Mouse (Mus musculus) limb, embryonic 14.5 days (tissue): ENCODE results near the gene Crk. TPM values are rescaled to one million over a fixed set of nuclear protein-coding genes. Genes with fewer than 3 reads are reported as not detected.
"Not testable (repeated sequence)": the region's sequence is repeated elsewhere in the genome, so short reads cannot be mapped to it uniquely, and the experiment has no call there.

Source experiments
- ATAC-seq: fragments of 200-750 bp; cut with Nextera tagmentation; 2 replicates; pipeline ENCODE4 v1.8.0; 2017; ENCODE audit warnings: low read depth, moderate number of reproducible peaks, moderate TSS enrichment; ENCODE audit not compliant: low FRiP score
- DNase-seq: peaks from one replicate; pipeline ENCODE4 v3.0.0-alpha.2; 2015; ENCODE audit warnings: low spot score
- H3K27ac ChIP-seq: fragments of 300-500 bp; sonication (generic); replicated peaks from 2 replicates; pipeline ENCODE4 v1.5.1; 2014; ENCODE audit warnings: low read depth, mild to moderate bottlenecking, low read length, moderate library complexity, mixed read lengths
- H3K27me3 ChIP-seq: fragments of 300-500 bp; sonication (generic); 2 replicates; pipeline ENCODE4 v1.6.1; 2014; ENCODE audit warnings: low read length, mixed read lengths; ENCODE audit not compliant: control insufficient read depth, insufficient read depth
- H3K36me3 ChIP-seq: fragments of 300-500 bp; sonication (generic); 2 replicates; pipeline ENCODE4 v1.6.1; 2014; ENCODE audit warnings: mild to moderate bottlenecking, low read length, moderate library complexity, mixed read lengths; ENCODE audit not compliant: control insufficient read depth, insufficient read depth
- H3K4me1 ChIP-seq: fragments of 300-500 bp; sonication (generic); 2 replicates; pipeline ENCODE4 v1.6.1; 2014; ENCODE audit warnings: antibody characterized with exemption, low read length, mixed read lengths; ENCODE audit not compliant: control insufficient read depth, insufficient read depth
- H3K4me2 ChIP-seq: fragments of 300-500 bp; sonication (generic); replicated peaks from 2 replicates; pipeline ENCODE4 v1.6.1; 2014; ENCODE audit warnings: low read depth, mild to moderate bottlenecking, low read length, moderate library complexity; ENCODE audit not compliant: severe bottlenecking
- H3K4me3 ChIP-seq: fragments of 300-500 bp; sonication (generic); replicated peaks from 2 replicates; pipeline ENCODE4 v1.5.1; 2014; ENCODE audit warnings: low read length
- H3K9ac ChIP-seq: fragments of 300-500 bp; sonication (generic); 2 replicates; pipeline ENCODE4 v1.6.1; 2014; ENCODE audit warnings: mild to moderate bottlenecking, low read depth, low read length, moderate library complexity; ENCODE audit not compliant: severe bottlenecking
- H3K9me3 ChIP-seq: fragments of 300-500 bp; sonication (generic); 2 replicates; pipeline ENCODE4 v1.6.1; 2016; ENCODE audit warnings: low read length; ENCODE audit not compliant: control insufficient read depth
- POLR2A ChIP-seq: fragments of 200-500 bp; IDR thresholded peaks from 2 replicates; pipeline ENCODE4 v1.8.0; 2012; ENCODE audit warnings: inconsistent platforms, mild to moderate bottlenecking, moderate library complexity, borderline replicate concordance; ENCODE audit not compliant: insufficient read depth, insufficient read length; ENCODE audit errors: extremely low read depth
- WGBS: fragments of 180-500 bp; shearing (Covaris S2); extraction: QIAGEN DNeasy Blood & Tissue Kit; methylation state at CpG from one replicate; pipeline ENCODE4 v1.1.7; 2014; 5-methylcytosine and 5-hydroxymethylcytosine counted together
- polyA plus RNA-seq, 2 experiments: library from polyadenylated mRNA; depleted of rRNA in 1 of 2; stranded (reverse) in 1 of 2; unstranded in 1 of 2; fragments of >200 nt; fragmentation: Nextera tagmentation in 1 of 2; extraction: Ambion mirVana in 1 of 2; gene quantifications; 2 replicates each; pipeline versions ENCODE4 v1.2.1 to v1.2.3; 2012 to 2014

Gene Crk
- polyA plus RNA-seq, 2 experiments: 78.2 to 103 TPM

GRCm38 (mm10) chr11:75689977-75690376 is 10.9 kb downstream of the Crk start:
- Histone ChIP-seq H3K27me3 (no peaks in the 10 kb centered on the region), H3K9ac (no peak overlapping the region), H3K4me1 (no peaks in the 10 kb centered on the region), H3K4me3 (no peak overlapping the region), H3K36me3 (peaks cover 42% of the 10 kb centered on the region), H3K27ac (no peak overlapping the region), H3K9me3 (no peaks in the 10 kb centered on the region), H3K4me2 (no peak overlapping the region)
- WGBS: 92% methylated on average over 1 of the region's 1 CpGs
- DNase-seq (no peak), ATAC-seq (no peak)
- no peak for TF ChIP-seq POLR2A

DNA sequence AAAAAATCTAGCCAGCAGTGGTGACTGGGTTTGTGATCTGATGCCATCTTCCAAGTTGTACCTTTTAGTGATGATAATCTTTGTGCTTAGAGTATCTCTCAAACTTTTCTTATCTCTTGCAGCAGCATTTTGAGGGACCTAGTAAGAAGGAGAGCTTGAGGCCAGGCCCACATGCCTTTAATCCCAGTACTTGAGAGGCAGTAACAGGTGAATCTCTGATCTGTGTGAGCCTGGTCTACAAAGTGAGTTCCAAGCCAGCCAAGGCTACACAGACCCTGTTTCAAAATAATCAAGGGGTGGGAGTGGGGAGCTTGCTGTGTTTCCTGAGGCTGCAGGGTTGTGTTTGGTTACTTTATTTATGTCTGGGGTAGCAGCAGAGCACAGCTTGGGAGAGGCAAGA is 12.0 kb downstream of the Crk start:
- Histone ChIP-seq H3K36me3 (peaks cover 48% of the 10 kb centered on the region), H3K27me3 (no peaks in the 10 kb centered on the region)
- TF ChIP-seq POLR2A: no peak

GRCm38 (mm10) chr11:75693570-75693969 is 14.5 kb downstream of the Crk start:
- no peaks in the 10 kb centered on the region for H3K27me3 ChIP-seq
- H3K4me2 ChIP-seq: no peak overlapping the region
- no peak overlapping the region for H3K27ac ChIP-seq
- H3K9me3 ChIP-seq: no peaks in the 10 kb centered on the region
- ATAC-seq (no peak), DNase-seq (no peak)
- H3K4me3 ChIP-seq: no peak overlapping the region
- peaks cover 73% of the 10 kb centered on the region for H3K36me3 ChIP-seq
- H3K4me1 ChIP-seq: no peaks in the 10 kb centered on the region
- TF ChIP-seq POLR2A: no peak
- 88% methylated on average over 5 of the region's 5 CpGs for WGBS
- H3K9ac ChIP-seq: no peak overlapping the region

More for the DNA sequence above, 12.0 kb downstream of the Crk start:
- Histone ChIP-seq H3K9ac (no peak overlapping the region), H3K4me2 (no peak overlapping the region), H3K9me3 (no peaks in the 10 kb centered on the region), H3K4me3 (no peak overlapping the region), H3K4me1 (no peaks in the 10 kb centered on the region), H3K27ac (no peak overlapping the region)
- ATAC-seq (no peak), DNase-seq (no peak)

GRCm38 (mm10) chr11:75697464-75697863 is 18.4 kb downstream of the Crk start:
- not testable (repeated sequence) for H3K4me3 ChIP-seq, ATAC-seq, H3K4me2 ChIP-seq, DNase-seq, H3K27ac ChIP-seq, H3K9ac ChIP-seq, H3K27me3 ChIP-seq, H3K9me3 ChIP-seq, H3K4me1 ChIP-seq
- peaks cover 91% of the 10 kb centered on the region for H3K36me3 ChIP-seq
- WGBS: 95% methylated on average over 3 of the region's 3 CpGs

DNA sequence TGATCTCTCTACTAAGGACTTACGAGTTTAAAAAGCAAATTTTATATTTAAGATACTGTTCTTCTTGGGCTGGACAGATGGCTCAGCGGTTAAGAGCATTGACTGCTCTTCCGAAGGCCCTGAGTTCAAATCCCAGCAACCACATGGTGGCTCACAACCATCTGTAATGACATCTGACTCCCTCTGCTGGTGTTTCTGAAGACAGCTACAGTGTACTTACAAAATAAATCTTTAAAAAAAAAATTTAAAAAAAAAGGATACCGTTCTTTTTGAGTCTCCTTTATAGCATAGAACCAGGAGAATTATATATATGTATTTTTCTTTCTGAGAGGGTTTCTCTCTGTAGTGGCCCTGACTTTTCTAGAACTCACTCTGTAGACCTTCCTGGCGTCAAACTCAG is 21.5 kb downstream of the Crk start:
- H3K36me3 ChIP-seq: peaks cover 90% of the 10 kb centered on the region
- DNase-seq (no peak), ATAC-seq (no peak)
- WGBS: 96% methylated on average over 5 of the region's 5 CpGs
- H3K27ac ChIP-seq: no peak overlapping the region
- no peaks in the 10 kb centered on the region for H3K27me3 ChIP-seq
- H3K4me1 ChIP-seq: no peaks in the 10 kb centered on the region
- H3K9ac ChIP-seq: no peak overlapping the region
- H3K4me3 ChIP-seq: no peak overlapping the region
- TF ChIP-seq POLR2A: no peak
- no peak overlapping the region for H3K4me2 ChIP-seq
- no peaks in the 10 kb centered on the region for H3K9me3 ChIP-seq

DNA sequence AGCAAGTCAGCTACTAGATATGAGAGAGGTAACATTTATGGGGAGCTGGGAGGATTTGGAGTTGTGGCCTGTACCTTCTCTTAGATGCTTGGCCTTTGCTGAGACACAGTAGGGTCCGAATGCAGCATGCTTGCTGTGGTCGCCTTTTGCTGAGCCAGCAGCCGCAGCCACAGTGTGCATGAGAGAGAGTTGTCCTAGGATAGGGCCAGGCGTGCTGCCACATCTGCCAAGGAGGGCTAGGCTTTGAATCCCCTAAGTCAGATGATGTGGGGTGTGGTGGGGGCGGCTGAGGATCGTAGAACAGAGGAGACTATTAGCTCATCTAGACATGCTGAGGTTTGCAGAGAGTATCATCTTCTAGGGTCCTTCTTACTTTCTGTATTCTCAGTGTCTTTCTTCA is 23.7 kb downstream of the Crk start:
- H3K36me3 ChIP-seq: peaks cover 87% of the 10 kb centered on the region
- H3K27ac ChIP-seq: no peak overlapping the region
- WGBS: 86% methylated on average over 6 of the region's 6 CpGs
- ATAC-seq: no peak
- no peak for DNase-seq
- H3K4me1 ChIP-seq: no peaks in the 10 kb centered on the region
- H3K9me3 ChIP-seq: no peaks in the 10 kb centered on the region
- no peak for TF ChIP-seq POLR2A
- H3K27me3 ChIP-seq: no peaks in the 10 kb centered on the region
- no peak overlapping the region for H3K4me2 ChIP-seq
- no peak overlapping the region for H3K9ac ChIP-seq
- H3K4me3 ChIP-seq: no peak overlapping the region
